Comparison of ENCODE assay signal across 23 mouse cellular contexts in genomic region chr6:72931533-72931932, GRCm38 (mm10). TPM values are rescaled to one million over a fixed set of nuclear protein-coding genes. Genes with fewer than 3 reads are reported as not detected.
A peak's percentile ranks its signal among the peaks of the same experiment; 100 is the strongest.
DNase-seq lines count a peak whose midpoint lies in the region; ATAC-seq and TF ChIP-seq lines count a peak whose summit lies in the region.
"Had no signal": no experiment of that assay in that cellular context is flagged by ENCODE, and none has a peak within 500 bp of the region (broad histone marks: within the 10 kb centered on the region; RNA-seq: fewer than 3 reads in every experiment).

No protein-coding gene starts in this region.

- no peaks in the 10 kb centered on the region for H3K36me3 ChIP-seq in ES-Bruce4 (ENCODE audit: control insufficient read depth, insufficient read depth, low read length, poor library complexity, severe bottlenecking)
- H3K36me3 ChIP-seq in stomach, postnatal 0 days (ENCODE audit: control insufficient read depth, insufficient read depth, low read length): no peaks in the 10 kb centered on the region
- H3K36me3 ChIP-seq: embryonic facial prominence, embryonic 13.5 days; embryonic facial prominence, embryonic 15.5 days; forebrain, embryonic 10.5 days; forebrain, embryonic 12.5 days had no signal

- TF ChIP-seq POLR2A in ES-Bruce4 (IDR thresholded peaks at IDR 0.05; ENCODE audit: insufficient read depth, low read length): no peak

- no peak overlapping the region for H3K4me3 ChIP-seq in ES-Bruce4 (ENCODE audit: low read depth, low read length)
- H3K4me3 ChIP-seq in stomach, postnatal 0 days (ENCODE audit: low read depth, low read length): no peak overlapping the region
- H3K4me3 ChIP-seq: embryonic facial prominence, embryonic 13.5 days; embryonic facial prominence, embryonic 15.5 days; erythroblast, embryonic 14.5 days; forebrain, embryonic 10.5 days; forebrain, embryonic 12.5 days had no signal

- peak; percentile 74 for ATAC-seq in stomach, postnatal 0 days (ENCODE audit: low FRiP score, low TSS enrichment)
- ATAC-seq: forebrain, embryonic 14.5 days; forebrain, embryonic 16.5 days had no signal

- no peaks in the 10 kb centered on the region for H3K27me3 ChIP-seq in ES-Bruce4 (ENCODE audit: control insufficient read depth, insufficient read depth, low read length, poor library complexity, severe bottlenecking)
- H3K27me3 ChIP-seq in stomach, postnatal 0 days (ENCODE audit: control insufficient read depth, insufficient read depth, low read length): no peaks in the 10 kb centered on the region
- H3K27me3 ChIP-seq: embryonic facial prominence, embryonic 13.5 days; embryonic facial prominence, embryonic 15.5 days; forebrain, embryonic 12.5 days had no signal

- WGBS in stomach, postnatal 0 days: 43% methylated on average over 3 of the region's 3 CpGs

- peak; percentile 69; the same call in 1 of the 2 replicates for TF ChIP-seq EP300 in ES-Bruce4 (IDR thresholded peaks at IDR 0.05; ENCODE audit: insufficient read depth, low read depth, low read length)
- no peak for TF ChIP-seq EP300 in stomach, postnatal 0 days (optimal IDR thresholded peaks at IDR 0.05)

- peaks cover 6% of the 10 kb centered on the region; the same call in 1 of the 2 replicates for H3K9me3 ChIP-seq in ES-Bruce4 (replicated peaks; ENCODE audit: control insufficient read depth, insufficient read depth, low read length, poor library complexity, severe bottlenecking)
- no peaks in the 10 kb centered on the region for H3K9me3 ChIP-seq in stomach, postnatal 0 days (ENCODE audit: control insufficient read depth, low read length)
- H3K9me3 ChIP-seq: embryonic facial prominence, embryonic 13.5 days; embryonic facial prominence, embryonic 15.5 days; forebrain, embryonic 10.5 days; forebrain, embryonic 12.5 days had no signal

- DNase-seq in ES-CJ7 (ENCODE audit: low read depth, low spot score) (peak; percentile 45), ZHBTc4 (ENCODE audit: low read depth, low spot score) (peak; percentile 40)
- DNase-seq in stomach, postnatal 0 days (ENCODE audit: low spot score): peak; percentile 51
- DNase-seq in thymus, postnatal 10 days (ENCODE audit: low spot score in 2 of 2): no peak
- no peak for DNase-seq in kidney, postnatal 4 days
- DNase-seq in cerebellum, adult 8-10 months: no peak
- DNase-seq: adrenal gland, adult 2 months; adrenal gland, postnatal 10 days; adrenal gland, postnatal 25 days; cerebellum, adult 11 months; cerebellum, adult 18-20 months; cerebellum, adult 9-10 months; cerebellum, postnatal 14 days; cerebellum, postnatal 36 days; embryo, embryonic 11 days had no signal

- peak overlapping the region; percentile 11; the same call in 1 of the 2 replicates for H3K27ac ChIP-seq in ES-Bruce4 (ENCODE audit: insufficient read depth, low read length)
- no peak overlapping the region for H3K27ac ChIP-seq in stomach, postnatal 0 days (replicated peaks)
- H3K27ac ChIP-seq: embryonic facial prominence, embryonic 13.5 days; embryonic facial prominence, embryonic 15.5 days; forebrain, embryonic 10.5 days; forebrain, embryonic 12.5 days had no signal

- TF ChIP-seq CTCF in ES-Bruce4 (IDR thresholded peaks at IDR 0.05; ENCODE audit: low read depth, low read length): no peak
- no peak for TF ChIP-seq CTCF in stomach, postnatal 0 days (IDR thresholded peaks at IDR 0.05; ENCODE audit: low read depth)

- H3K9ac ChIP-seq in ES-Bruce4 (ENCODE audit: low read depth, poor library complexity, severe bottlenecking): no peak overlapping the region
- H3K9ac ChIP-seq in stomach, postnatal 0 days (ENCODE audit: low read length): no peak overlapping the region
- H3K9ac ChIP-seq: embryonic facial prominence, embryonic 13.5 days; embryonic facial prominence, embryonic 15.5 days; forebrain, embryonic 12.5 days had no signal

- no peak overlapping the region for H3K4me2 ChIP-seq in stomach, postnatal 0 days (replicated peaks; ENCODE audit: low read depth)
- H3K4me2 ChIP-seq: embryonic facial prominence, embryonic 13.5 days; embryonic facial prominence, embryonic 15.5 days; forebrain, embryonic 12.5 days had no signal

- H3K4me1 ChIP-seq in ES-Bruce4 (ENCODE audit: control insufficient read depth, insufficient read depth, low read length): peaks cover 2% of the 10 kb centered on the region
- peaks cover 5% of the 10 kb centered on the region for H3K4me1 ChIP-seq in stomach, postnatal 0 days (replicated peaks; ENCODE audit: control insufficient read depth, insufficient read depth)
- H3K4me1 ChIP-seq: forebrain, embryonic 12.5 days had no signal

RNA-seq across cellular contexts. Expression of gene Tmsb10, which starts 27.0 kb away (rescaled TPM):
- 1,250 and 1,380 TPM in 2 replicates for polyA plus RNA-seq in ES-Bruce4 (2011; ENCODE audit: insufficient read depth, insufficient read length, low read depth, missing spikeins)
- polyA plus RNA-seq in stomach, postnatal 0 days (2015; fragmentation: Nextera tagmentation; extraction: Ambion mirVana): 1,323 and 1,685 TPM in 2 replicates

RNA-seq across cellular contexts. Expression of gene Kcmf1, which starts 31.8 kb away (rescaled TPM):
- 175 and 188 TPM in 2 replicates for polyA plus RNA-seq in ES-Bruce4 (2011; ENCODE audit: insufficient read depth, insufficient read length, low read depth, missing spikeins)
- polyA plus RNA-seq in stomach, postnatal 0 days (2015; fragmentation: Nextera tagmentation; extraction: Ambion mirVana): 48.9 and 49.5 TPM in 2 replicates

Comparison
In these comparisons a context has a peak if more than half of its experiments do, and no peak if none do; other contexts are left out.
1. DNase-seq: peak in ES-CJ7 (single experiment), ZHBTc4 (single experiment) and stomach, postnatal 0 days (single experiment); none in thymus, postnatal 10 days (0 of 2), kidney, postnatal 4 days (0 of 2) and cerebellum, adult 8-10 months (single experiment).